Comparison of ENCODE assay signal across 8 mouse cellular contexts in genomic region chrX:168122806-168123588, GRCm38 (mm10).
DNase-seq lines count a peak whose midpoint lies in the region; ATAC-seq and TF ChIP-seq lines count a peak whose summit lies in the region.
"Had no signal": no experiment of that assay in that cellular context is flagged by ENCODE, and none has a peak within 500 bp of the region (broad histone marks: within the 10 kb centered on the region; RNA-seq: fewer than 3 reads in every experiment).

No protein-coding gene starts in this region.

- TF ChIP-seq POLR2A in cerebellum, adult 2 months (IDR thresholded peaks at IDR 0.05; ENCODE audit: borderline replicate concordance, insufficient read depth, low read length): no peak

- no peaks in the 10 kb centered on the region for H3K9me3 ChIP-seq in lung, postnatal 0 days (ENCODE audit: low read length)
- H3K9me3 ChIP-seq in forebrain, embryonic 16.5 days (ENCODE audit: control insufficient read depth, low read length): no peaks in the 10 kb centered on the region
- no peaks in the 10 kb centered on the region for H3K9me3 ChIP-seq in neural tube, embryonic 13.5 days

- no peaks in the 10 kb centered on the region for H3K36me3 ChIP-seq in lung, postnatal 0 days (ENCODE audit: insufficient read depth, low read length)
- H3K36me3 ChIP-seq in forebrain, embryonic 16.5 days (ENCODE audit: control insufficient read depth, insufficient read depth): no peaks in the 10 kb centered on the region
- H3K36me3 ChIP-seq in neural tube, embryonic 13.5 days: no peaks in the 10 kb centered on the region

- no peak for ATAC-seq in lung, postnatal 0 days
- ATAC-seq in forebrain, embryonic 16.5 days: peak; percentile 93
- peak; percentile 91 for ATAC-seq in neural tube, embryonic 13.5 days (ENCODE audit: low read depth)

- WGBS in lung, postnatal 0 days: 12% methylated on average over 27 of the region's 42 CpGs
- 4% methylated on average over 29 of the region's 42 CpGs for WGBS in cerebellum, adult 2 months
- 20% methylated on average over 35 of the region's 42 CpGs for WGBS in forebrain, embryonic 16.5 days
- 9% methylated on average over 38 of the region's 42 CpGs for WGBS in neural tube, embryonic 13.5 days

- TF ChIP-seq EP300 in lung, postnatal 0 days (IDR thresholded peaks at IDR 0.05): no peak

- H3K9ac ChIP-seq in lung, postnatal 0 days (replicated peaks; ENCODE audit: low read depth): no peak overlapping the region
- H3K9ac ChIP-seq in forebrain, embryonic 16.5 days (replicated peaks; ENCODE audit: low read depth, low read length): peak overlapping the region; percentile 70
- peak overlapping the region; percentile 69 for H3K9ac ChIP-seq in neural tube, embryonic 13.5 days

- H3K4me3 ChIP-seq in lung, postnatal 0 days (ENCODE audit: low read depth, low read length): peak overlapping the region; percentile 19; the same call in 1 of the 2 replicates
- H3K4me3 ChIP-seq in cerebellum, adult 2 months (replicated peaks; ENCODE audit: insufficient read depth, low read depth, low read length): peak overlapping the region; percentile 86
- peak overlapping the region; percentile 55 for H3K4me3 ChIP-seq in forebrain, embryonic 16.5 days (replicated peaks; ENCODE audit: low read length)
- peak overlapping the region; percentile 50 for H3K4me3 ChIP-seq in neural tube, embryonic 13.5 days
- H3K4me3 ChIP-seq: myocyte had no signal

- no peaks in the 10 kb centered on the region for H3K4me1 ChIP-seq in lung, postnatal 0 days (ENCODE audit: insufficient read depth, low read depth, low read length)
- H3K4me1 ChIP-seq in cerebellum, adult 2 months (ENCODE audit: control insufficient read depth, insufficient read depth, low read length): no peaks in the 10 kb centered on the region
- H3K4me1 ChIP-seq in forebrain, embryonic 16.5 days (replicated peaks; ENCODE audit: control insufficient read depth, insufficient read depth, low read length): no peaks in the 10 kb centered on the region
- H3K4me1 ChIP-seq in neural tube, embryonic 13.5 days (replicated peaks): 0 out of 2 replicates have a peak, but pooled peaks cover 4% of the 10 kb centered on the region

- peak overlapping the region; percentile 53 for H3K4me2 ChIP-seq in lung, postnatal 0 days (replicated peaks; ENCODE audit: low read depth, low read length)
- H3K4me2 ChIP-seq in forebrain, embryonic 16.5 days (ENCODE audit: low read length): peak overlapping the region; percentile 70
- H3K4me2 ChIP-seq in neural tube, embryonic 13.5 days: peak overlapping the region; percentile 69

- no peak overlapping the region for H3K27ac ChIP-seq in lung, postnatal 0 days (ENCODE audit: low read length)
- 0 out of 2 replicates have a peak overlapping the region, but pooled peaks have one; percentile 21 for H3K27ac ChIP-seq in cerebellum, adult 2 months (ENCODE audit: insufficient read depth, low read length)
- no peak overlapping the region; the same call in 1 of the 2 replicates for H3K27ac ChIP-seq in forebrain, embryonic 16.5 days (ENCODE audit: low read length)
- H3K27ac ChIP-seq in neural tube, embryonic 13.5 days (replicated peaks): no peak overlapping the region

- DNase-seq in lung, postnatal 0 days (ENCODE audit: low spot score): no peak
- no peak for DNase-seq in lung, postnatal 36 days
- peak; percentile 12 to 44 for DNase-seq in cerebellum, adult 2 months
- DNase-seq in layer of hippocampus, postnatal 25 days (ENCODE audit: extremely low spot score in 1 of 2, low spot score in 1 of 2): peak; percentile 15 to 32
- no peak for DNase-seq in urinary bladder, postnatal 14 days (ENCODE audit: low spot score)

- peaks cover 8% of the 10 kb centered on the region; the same call in 1 of the 2 replicates for H3K27me3 ChIP-seq in lung, postnatal 0 days (replicated peaks; ENCODE audit: insufficient read depth, low read length)
- H3K27me3 ChIP-seq in cerebellum, adult 2 months (ENCODE audit: control insufficient read depth, insufficient read depth, low read length): no peaks in the 10 kb centered on the region
- no peaks in the 10 kb centered on the region; the same call in 1 of the 2 replicates for H3K27me3 ChIP-seq in forebrain, embryonic 16.5 days (replicated peaks; ENCODE audit: control insufficient read depth, insufficient read depth, low read length)
- peaks cover 70% of the 10 kb centered on the region for H3K27me3 ChIP-seq in neural tube, embryonic 13.5 days

- TF ChIP-seq CTCF in lung, postnatal 0 days (IDR thresholded peaks at IDR 0.05): no peak
- no peak for TF ChIP-seq CTCF in cerebellum, adult 2 months (IDR thresholded peaks at IDR 0.05; ENCODE audit: borderline replicate concordance, insufficient read depth, low read depth, low read length)

Comparison
In these comparisons a context has a peak if more than half of its experiments do, and no peak if none do; other contexts are left out.
1. DNase-seq: peak in cerebellum, adult 2 months (2 of 2) and layer of hippocampus, postnatal 25 days (2 of 2); none in lung, postnatal 0 days (single experiment), lung, postnatal 36 days (single experiment) and urinary bladder, postnatal 14 days (single experiment).
2. H3K4me3 ChIP-seq: peak in every context shown above with its lines; median percentile 86 in cerebellum, adult 2 months; 55 in forebrain, embryonic 16.5 days; 50 in neural tube, embryonic 13.5 days; 19 in lung, postnatal 0 days.
3. Peak in every context shown above with its lines, with median percentiles within 50 percentile points of each other: H3K4me2 ChIP-seq.